Mouse (Mus musculus) left cerebral cortex, adult 2 months (tissue): Measurements from ENCODE around the gene Olfr170. TPM values are rescaled to one million over a fixed set of nuclear protein-coding genes. Genes with fewer than 3 reads are reported as not detected.
"Not testable (repeated sequence)": the region's sequence is repeated elsewhere in the genome, so short reads cannot be mapped to it uniquely, and the experiment has no call there.

Experiments used
- DNase-seq, 2 experiments: peaks; one replicate each; pipeline ENCODE4 v3.0.0; 2021 to 2022; ENCODE audit warnings: low spot score in 2 of 2, mixed read lengths in 1 of 2; ENCODE audit errors: extremely low spot score in 1 of 2
- H3K27ac ChIP-seq: fragments of 200-600 bp; 2 replicates; pipeline ENCODE4 v1.8.1; 2022
- H3K4me3 ChIP-seq: fragments of 200-600 bp; 2 replicates; pipeline ENCODE4 v1.8.1; 2022
- CTCF ChIP-seq: fragments of 200-600 bp; IDR thresholded peaks from 2 replicates; pipeline ENCODE4 v1.8.1; 2022; ENCODE audit warnings: antibody characterized with exemption, mild to moderate bottlenecking, moderate library complexity
- intact Hi-C: fragments of 180-260 bp; cut with DNase I; formaldehyde crosslinking; loops from one replicate; pipeline ENCODE4 v1.15.1; 2025
- long read RNA-seq, 2 experiments: library from polyadenylated mRNA; stranded (forward); transcript quantifications; one replicate each; pipeline ENCODE4 v2.0.0; 2021; ENCODE audit warnings: borderline mapping rate in 2 of 2
- total RNA-seq, 2 experiments: library from RNA; stranded (reverse); gene quantifications; 2 replicates each; pipeline ENCODE4 v1.2.3; 2021

Gene Olfr170
- total RNA-seq = not detected
- long read RNA-seq, experiment 1 = 0 reads
- long read RNA-seq, experiment 2 = 0 reads

DNA sequence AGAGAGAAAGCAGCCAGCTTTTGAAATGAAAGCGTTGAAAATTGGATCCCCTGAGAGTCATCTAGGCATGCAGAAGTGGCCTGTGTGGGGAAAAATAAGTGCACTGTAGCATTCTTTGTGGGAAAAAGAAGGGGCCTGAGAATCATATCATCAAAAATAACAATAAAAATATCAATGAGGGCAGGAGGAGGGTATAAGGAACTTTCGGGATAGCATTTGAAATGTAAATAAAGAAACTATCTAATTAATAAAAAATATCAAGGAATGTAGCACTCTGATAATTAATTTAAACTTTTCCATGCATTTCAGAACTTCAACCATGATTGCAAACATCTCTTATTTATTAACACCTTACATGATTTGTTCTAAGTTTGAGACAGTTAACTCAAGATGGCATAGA is at the start of gene Olfr170:
Olfr170 (minus strand) TSS at position 101 of the 400 bp plus-strand sequence.
- H3K4me3 ChIP-seq, intact Hi-C loops, DNase-seq, H3K27ac ChIP-seq: not testable (repeated sequence)

- intact Hi-C loops = no loop called here
- no peak for TF ChIP-seq CTCF
- DNase-seq = no peak
- H3K4me3 ChIP-seq = no peak within 1 kb of the TSS
- H3K27ac ChIP-seq = no peak within 1 kb of the TSS
Measured at GRCm38 (mm10) chr16:19629816-19630215, 18.1 kb upstream of the Olfr170 start, which contains the start of gene Olfr171. Gene Olfr171 (minus strand): TSS chr16:19629916.

- DNase-seq = no peak
- no peak overlapping the region for H3K27ac ChIP-seq
- intact Hi-C loops = no loop called here
- H3K4me3 ChIP-seq = no peak overlapping the region
- TF ChIP-seq CTCF = no peak
Measured at GRCm38 (mm10) chr16:19603166-19603565, 8.5 kb downstream of the Olfr170 start.

DNA sequence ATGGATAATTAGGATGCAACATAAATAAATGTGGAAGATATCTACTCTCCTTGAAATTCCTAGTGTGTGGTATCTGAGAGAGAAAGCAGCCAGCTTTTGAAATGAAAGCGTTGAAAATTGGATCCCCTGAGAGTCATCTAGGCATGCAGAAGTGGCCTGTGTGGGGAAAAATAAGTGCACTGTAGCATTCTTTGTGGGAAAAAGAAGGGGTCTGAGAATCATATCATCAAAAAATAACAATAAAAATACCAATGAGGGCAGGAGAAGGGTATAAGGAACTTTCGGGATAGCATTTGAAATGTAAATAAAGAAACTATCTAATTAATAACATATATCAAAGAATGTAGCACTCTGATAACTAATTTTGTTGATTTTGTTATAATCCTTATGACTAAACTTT is 40.0 kb downstream of the Olfr170 start, which contains the start of gene Olfr169:
Olfr169 (minus strand) TSS at position 101 of the 400 bp plus-strand sequence.
- H3K4me3 ChIP-seq, DNase-seq, intact Hi-C loops, H3K27ac ChIP-seq: not testable (repeated sequence)

Other genes starting within 250 kb of the Olfr170 start
- gene Olfr165, start 188.7 kb downstream of the Olfr170 start, total RNA-seq = not detected
- gene Olfr166, start 128.2 kb downstream of the Olfr170 start, total RNA-seq = not detected
- gene Olfr167, start 89.6 kb downstream of the Olfr170 start, total RNA-seq = not detected
- not detected for gene Olfr168, start 76.3 kb downstream of the Olfr170 start, total RNA-seq
- gene Olfr169, start 40.1 kb downstream of the Olfr170 start, total RNA-seq = not detected
- not detected for gene Olfr171, start 18.0 kb upstream of the Olfr170 start, total RNA-seq
- under 1 TPM; 0.09 to 0.16 TPM for gene Lamp3, start 94.5 kb upstream of the Olfr170 start, total RNA-seq
- under 1 TPM; 0.56 to 0.81 TPM for gene B3gnt5, start 148.3 kb upstream of the Olfr170 start, total RNA-seq